Mouse (Mus musculus): ENCODE results near the gene Retreg1.

Retreg1 gene

DNA sequence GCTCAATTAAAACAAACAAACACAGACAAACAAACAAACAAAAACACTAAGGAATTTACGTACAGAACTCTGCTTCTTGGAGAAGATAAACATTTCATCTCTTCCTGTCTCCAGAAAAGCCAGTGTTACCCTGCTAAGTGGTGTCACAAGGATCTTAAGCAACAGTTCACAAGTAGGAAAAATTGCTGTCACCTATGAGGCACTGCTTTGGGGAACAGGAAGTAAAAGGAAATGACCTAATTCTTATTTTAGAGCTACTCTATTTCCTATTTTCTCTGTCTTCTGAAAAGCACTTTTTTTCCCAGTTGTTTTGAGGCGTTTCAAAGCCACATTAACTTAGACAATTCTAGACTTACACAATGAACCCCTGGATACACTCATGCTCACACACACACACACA is 12.6 kb upstream of the Retreg1 start:
- DNase-seq (ENCODE audit: low read depth, low spot score), result no peak

DNA sequence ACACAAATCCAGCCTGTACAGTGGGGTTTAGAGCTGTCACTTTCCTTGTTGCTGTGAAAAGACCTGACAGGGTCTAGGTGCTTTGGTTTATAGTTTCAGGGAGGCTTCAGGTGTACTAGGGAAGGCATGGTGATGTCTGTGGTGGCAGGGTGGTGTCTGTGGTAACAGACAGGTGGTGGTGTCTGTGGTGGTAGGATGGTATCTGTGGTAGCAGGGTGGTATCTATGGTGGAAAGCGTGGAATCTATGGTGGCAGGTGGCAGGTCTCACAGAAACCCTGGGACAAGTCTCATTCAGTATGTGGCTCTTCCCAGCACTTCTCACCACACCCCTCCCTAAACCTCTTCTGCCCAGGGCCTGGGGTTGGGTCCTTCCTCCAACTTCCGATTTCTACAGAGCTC is 8.7 kb upstream of the Retreg1 start:
- DNase-seq (ENCODE audit: low read depth, low spot score), result no peak

DNA sequence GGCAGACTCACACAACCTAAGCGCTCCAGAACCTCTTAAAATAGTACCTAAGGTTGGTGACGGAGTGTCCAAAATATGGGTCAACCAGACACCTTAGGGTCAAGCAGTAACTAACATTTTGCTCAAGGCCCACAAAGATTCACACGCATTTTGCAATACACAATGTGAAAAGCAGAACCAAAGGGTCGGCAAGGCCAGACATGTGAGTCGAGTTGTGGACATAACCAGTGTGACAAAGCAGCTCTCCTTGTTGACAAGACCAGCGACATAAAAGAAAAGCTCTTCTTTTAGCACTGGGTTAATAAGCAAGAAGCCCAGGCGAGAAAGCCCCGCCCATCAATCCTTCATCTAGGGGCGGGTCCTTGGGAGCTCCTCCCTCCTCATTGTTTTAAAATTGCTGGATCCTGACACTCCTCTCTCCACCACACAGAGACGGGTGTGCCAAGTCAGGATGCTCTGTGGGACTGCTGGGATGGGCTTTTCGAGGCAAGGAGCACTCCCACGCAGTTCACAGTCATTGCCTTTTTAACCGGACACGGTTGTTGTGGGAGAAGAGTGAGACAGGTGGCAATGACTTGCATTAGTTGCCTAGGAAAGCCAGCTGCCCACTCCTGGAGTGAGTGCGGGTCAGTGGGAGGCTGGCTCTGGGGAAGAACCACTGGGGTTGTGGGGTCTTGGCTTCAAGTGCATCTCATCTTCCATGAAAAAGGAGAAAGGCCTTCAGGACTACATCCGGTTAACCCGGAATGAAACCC is 7.9 kb upstream of the Retreg1 start:
- no peak for DNase-seq (ENCODE audit: low read depth, low spot score)

DNA sequence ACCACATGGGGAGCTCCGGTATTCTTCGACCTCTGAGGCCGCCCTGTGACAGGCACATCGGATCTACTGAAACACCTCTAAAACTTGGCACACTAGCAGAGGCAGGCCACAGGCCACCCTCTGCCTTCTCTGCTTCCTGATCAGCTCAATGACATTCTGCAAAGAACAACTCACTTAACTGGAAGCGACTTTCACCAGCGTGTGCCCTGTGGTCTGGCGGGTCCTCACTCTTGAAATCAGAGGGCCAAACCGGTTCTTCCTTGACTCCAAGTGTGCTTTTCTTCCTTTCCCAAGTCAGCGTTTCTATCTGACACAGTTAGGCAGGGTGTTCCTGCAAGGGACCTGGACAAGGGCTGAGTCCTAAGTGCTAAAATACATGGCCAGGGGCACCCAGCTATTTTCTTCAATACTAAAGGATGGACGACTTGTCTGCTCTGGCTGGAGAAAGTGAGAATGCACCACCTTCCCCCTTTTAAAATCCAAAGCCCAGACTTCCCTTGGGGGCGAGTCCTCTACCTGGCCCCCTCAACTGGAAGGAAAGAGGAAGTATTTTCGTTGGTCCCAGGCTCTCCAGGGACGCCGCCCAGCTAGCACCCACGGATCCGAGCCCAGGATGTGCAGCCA is 406 bp upstream of the Retreg1 start:
- no peak for DNase-seq (ENCODE audit: low read depth, low spot score)

DNA sequence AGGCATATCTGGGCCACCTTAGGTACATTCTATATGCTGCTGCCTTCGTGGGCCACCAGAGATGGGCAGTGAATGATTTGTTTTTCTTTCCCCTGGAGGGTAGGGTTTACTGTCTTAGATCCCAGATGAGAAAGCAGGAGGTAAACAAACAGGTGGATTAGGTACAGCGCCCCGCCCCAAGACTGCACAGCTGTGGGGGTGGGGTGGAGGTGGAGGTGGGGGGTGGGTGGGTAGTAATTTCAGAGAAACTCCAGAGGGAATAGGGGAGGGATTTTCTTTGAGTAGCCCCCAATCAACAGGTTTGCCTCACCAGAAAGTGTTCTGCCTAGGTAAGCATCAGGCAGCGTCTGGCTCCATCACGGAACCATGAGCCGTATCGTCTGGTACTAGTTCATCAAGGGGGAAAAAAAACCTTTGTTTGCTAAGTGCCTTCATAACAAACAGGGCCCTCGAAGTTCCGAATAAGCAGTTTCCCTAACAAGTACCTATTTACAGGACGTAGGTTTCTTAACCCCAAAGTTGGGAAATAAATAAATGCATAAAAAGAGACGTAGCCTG is 1.1 kb downstream of the Retreg1 start:
- no peak for DNase-seq (ENCODE audit: low read depth, low spot score)

DNA sequence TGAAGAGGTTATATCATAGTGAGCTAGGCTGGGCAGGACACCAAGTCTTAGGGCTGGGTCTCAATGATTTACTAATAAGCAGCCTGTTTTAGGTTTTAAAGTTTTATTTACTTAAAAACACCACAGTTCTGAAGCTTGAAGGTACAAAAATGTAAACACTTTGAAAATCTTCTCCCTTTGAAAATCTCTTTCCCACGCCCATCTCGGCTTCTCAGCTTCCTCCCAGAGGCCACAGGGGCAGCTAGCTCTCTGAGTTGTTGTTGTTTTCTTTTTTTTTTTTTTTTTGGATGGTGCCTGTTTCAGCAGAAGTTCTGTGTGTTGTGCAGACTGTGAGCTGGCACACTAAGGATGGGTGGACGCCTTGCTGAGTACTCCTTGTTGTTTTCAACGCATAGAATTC is 1.8 kb downstream of the Retreg1 start:
- no peak for DNase-seq (ENCODE audit: low read depth, low spot score)

DNA sequence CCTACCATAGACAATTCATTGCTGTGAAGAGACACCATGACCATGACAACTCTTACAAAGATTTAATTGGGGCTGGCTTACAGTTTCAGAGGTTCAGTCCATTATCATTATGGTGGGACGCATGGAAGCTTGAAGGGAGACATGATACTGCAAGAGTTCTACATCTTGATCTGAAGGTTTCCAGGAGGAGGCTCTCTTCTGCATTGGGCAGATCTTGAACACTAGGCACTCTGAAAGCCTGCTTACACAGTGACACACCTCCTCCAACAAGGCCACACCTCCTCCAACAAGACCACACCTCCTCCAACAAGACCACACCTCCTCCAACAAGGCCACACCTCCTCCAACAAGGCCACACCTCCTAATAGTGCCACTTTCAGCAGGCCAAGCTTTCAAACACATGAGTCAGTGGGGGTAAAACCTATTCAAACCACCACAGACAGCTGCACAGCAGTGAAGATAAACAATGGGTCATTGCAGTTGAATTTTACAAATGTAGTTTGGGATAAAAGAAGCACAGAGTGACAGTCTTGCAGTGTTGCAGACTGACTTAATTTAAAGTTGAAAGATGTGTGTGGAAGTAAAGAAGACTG is 4.7 kb downstream of the Retreg1 start:
- no peak for DNase-seq (ENCODE audit: low read depth, low spot score)

DNA sequence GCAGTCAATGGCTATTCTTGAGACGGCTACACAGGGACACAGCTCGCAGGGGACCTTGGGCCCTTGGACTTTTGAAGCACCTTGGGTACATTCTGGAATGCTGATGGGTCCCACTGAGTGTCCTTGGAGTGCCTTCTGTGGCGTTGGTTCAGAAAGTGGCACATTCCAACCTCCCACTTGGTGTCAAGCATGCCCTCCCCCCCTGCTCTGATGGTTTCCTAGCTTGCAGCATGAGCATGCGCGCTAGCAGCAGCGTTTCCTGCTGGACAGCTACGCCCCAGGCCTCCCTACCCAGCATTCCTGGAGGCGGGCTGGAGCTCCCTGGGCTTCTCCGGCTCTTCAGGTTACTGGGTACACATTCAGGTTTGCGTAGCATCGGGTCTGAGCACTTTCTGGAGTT is 7.6 kb downstream of the Retreg1 start:
- DNase-seq (ENCODE audit: low read depth, low spot score), result no peak

DNA sequence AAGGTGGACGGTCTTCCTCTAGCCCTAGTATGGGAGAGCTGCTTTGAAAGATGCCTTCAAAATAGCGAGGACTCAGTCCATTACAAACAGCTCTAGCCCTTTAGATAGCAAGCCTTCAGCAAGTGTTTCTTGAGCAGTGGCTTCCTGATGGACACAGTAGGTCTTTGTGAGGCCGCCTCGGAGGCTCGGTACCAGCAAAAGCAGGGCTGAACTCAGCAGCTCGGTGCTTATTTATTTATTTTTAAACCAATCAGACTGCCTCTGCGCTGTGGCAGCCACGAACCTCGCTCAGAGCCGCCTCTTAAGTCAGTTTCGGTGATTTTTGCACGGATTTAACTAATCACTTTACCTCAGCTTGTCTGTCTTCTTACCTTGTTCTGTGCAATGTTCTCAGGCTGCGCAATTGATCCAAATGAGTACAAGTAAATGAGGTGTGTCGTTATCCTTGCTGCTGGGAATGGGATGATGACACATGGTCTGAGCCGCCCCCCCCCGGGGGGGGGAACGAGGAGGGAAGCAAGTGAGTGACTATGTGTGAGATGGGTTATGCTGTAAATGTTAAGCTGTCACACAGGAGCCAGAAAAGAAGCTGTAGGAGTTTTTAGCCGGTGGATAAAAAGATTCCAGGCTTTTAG is 11.4 kb downstream of the Retreg1 start:
- DNase-seq (ENCODE audit: low read depth, low spot score), result no peak

DNA sequence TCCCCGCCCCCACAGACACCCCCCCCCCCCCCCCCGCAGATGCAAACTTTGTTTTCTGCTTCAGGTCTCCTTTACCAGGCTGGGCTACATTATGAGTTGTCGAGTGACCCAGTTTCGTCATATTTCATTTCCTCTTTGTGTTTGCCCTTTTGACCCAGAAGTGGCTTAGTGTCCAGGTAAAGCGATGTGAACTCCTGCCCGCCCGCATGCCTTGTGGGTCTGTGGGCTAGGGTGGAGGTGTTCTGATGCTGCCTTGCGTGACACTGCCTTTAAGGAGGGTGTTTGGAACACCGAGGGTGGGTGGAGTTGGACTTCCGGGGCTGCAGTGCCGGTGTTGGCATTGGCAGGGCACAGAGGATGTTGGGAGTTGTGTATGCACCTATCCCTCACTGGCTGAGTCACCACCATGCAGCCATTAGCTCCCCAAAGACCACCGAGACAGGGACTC is 15.7 kb downstream of the Retreg1 start:
- no peak for DNase-seq (ENCODE audit: low read depth, low spot score)

DNA sequence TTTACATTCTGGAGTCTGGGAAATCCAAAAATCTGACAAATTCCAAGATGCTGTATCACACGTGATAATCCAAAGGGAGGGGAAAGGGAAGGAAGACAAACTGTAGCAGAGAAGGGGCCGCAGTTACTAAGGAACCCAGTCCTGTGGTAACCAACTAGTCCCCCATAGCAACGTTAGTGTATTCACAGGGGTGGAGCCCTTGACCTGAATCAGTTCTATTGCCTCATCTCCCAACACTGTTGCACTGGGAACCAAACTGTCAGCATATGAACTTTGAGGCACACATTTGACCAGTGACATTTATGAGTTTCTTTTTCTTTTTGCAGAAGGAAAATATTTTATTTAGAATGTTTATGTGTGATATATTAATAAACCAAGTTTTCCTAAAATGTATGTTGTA is 16.5 kb downstream of the Retreg1 start:
- DNase-seq (ENCODE audit: low read depth, low spot score), result no peak

DNA sequence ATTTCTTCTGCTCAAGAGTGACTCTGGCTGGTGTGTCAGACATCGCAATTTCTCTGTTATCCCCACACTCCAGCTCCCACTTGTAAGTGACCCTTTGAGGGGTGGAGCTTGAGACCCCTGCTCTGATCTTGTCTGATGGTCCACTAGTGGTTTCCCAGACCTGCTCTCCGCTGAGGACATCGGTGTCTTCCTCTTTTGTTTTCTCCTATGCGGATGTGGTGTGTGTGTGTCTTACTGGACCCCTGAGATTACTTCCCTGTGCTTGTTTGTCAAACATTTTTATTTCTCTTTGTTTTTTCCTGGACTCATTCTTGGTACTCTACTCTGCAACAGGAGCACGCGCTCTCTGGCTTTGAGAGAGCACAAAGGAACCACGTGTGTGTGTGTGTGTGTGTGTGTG is 18.9 kb downstream of the Retreg1 start:
- no peak for DNase-seq (ENCODE audit: low read depth, low spot score)

DNA sequence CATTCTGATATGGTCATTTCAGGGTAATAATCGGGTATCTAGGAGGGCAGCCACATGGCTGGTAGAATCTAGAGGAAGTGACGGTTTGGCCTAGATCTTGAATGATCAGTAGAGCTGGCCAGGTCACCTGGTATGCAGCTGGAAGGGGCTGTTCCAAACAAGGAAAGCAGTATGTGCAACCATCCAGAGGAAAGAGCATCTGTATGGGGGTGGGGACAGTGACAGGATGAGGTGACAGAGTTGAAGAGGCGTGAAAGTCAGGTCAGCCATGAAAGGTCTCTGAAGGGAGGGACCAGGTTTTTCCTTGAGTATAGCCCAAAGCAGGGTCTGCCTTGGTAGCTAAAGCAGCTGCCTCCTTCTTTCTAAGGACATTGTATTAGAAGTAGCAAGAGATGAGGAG is 22.6 kb downstream of the Retreg1 start:
- no peak for DNase-seq (ENCODE audit: low read depth, low spot score)

DNA sequence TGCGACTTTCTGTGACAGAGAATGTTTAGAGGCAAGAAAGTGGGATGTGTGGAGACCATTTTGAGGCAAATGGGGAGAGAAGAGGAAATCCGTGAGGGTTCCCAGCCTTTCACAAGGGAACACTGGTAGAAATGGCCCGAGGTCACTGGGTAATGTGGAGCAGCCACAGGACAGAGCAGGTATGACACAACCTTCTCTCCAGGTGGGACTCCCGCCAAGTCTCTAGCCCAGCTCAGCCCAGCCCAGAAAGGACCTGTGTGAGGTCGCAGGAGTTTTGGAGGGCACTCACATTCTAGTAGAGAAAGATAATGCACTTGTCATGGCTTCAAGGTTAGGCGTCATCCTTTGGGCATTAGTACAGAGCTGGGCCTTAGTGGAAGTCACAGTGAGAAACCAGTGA is 23.1 kb downstream of the Retreg1 start:
- DNase-seq (ENCODE audit: low read depth, low spot score), result no peak

DNA sequence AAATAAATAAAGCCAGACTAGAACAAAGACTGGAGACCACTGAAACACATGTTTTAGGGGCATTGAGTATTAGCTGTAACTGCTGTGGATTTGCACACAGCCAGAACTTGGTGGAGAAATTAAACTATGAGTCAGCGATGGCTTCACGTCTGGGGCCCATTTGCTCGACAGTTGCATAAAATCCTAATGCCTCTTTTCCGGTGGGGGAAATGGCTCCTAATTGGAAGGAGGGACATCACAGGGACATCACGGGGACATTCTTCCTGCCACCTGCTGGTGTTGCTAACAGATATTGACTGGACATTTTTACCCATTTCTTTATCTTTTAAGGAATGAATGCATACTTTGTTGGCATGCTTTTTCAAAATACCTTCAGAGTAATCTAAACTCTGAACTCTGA is 26.1 kb downstream of the Retreg1 start:
- DNase-seq (ENCODE audit: low read depth, low spot score), result no peak

DNA sequence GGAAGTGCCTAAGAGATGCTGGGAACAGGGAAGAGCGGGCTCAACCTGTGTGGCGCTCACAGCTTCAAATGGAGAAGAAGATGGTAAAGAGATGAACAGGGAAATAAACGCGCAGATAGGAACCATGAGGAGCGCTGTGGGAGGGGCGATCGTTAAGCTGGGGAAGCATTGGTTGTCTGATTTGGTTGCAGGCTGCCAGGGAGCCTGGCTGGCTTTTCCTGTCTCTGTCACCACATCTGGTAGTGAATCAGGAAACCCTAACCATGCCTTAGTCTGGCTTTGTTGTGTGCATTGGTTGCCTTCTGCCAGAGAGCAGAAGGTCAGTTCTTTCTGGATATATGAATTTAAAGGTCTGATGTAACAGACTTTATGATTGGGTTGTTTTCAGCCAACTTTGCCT is 28.5 kb downstream of the Retreg1 start:
- no peak for DNase-seq (ENCODE audit: low read depth, low spot score)

DNA sequence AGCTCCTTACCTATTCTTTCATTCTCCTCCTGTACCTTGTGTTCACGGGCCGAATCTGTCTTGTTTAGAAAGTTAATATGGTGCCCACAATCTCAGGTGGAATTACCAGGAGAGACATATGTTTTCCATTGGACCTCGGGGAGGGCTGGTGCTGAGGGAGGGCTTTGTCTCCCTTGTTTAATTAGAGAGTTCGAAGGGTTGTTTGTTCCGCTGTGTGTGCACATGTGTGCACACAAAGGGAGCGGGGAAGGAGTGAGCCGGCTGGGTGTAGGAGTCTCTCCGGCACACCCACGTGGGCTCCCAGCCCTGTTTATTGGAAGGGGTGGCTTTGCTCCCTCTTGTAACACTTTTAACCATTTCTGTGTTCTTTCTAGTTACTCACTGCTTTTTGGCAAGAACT is 29.1 kb downstream of the Retreg1 start:
- DNase-seq (ENCODE audit: low read depth, low spot score), result no peak

DNA sequence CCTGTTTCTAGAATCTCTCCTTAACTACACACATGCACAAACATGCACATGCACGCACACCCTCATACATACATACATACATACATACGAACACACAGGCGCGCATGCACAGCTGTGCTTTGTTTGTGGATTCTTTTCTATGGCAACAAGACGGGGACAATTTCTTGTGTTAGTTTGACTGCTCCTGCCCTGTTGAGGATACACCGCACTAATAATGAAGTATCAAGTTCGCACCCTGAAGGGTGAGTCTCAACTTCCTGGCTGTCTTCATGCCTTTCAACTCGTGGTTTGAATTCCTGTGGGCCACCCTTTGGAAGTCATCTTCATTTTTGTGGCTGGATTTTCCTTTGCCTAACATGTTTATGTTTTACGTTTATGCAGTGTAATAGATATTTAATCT is 29.7 kb downstream of the Retreg1 start:
- DNase-seq (ENCODE audit: low read depth, low spot score), result no peak

DNA sequence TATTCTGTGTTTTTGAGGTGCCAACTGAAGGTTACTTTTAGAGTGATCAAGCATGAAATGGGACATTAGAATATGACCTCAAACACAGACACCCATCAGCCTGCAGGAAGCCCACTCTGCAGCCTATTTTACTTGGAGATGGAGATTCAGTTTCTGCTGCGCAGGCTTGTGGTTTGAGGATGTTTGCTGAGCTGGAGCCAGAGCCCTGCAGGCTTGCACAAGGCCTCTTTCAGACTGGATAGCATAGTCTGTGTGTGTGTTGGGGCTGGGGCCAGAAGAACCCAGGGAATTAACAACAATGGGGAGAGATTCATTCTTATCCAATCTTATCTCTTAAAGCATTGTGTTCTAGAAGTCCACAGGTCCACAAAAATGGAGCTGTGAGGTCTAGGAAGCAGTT is 30.6 kb downstream of the Retreg1 start:
- no peak for DNase-seq (ENCODE audit: low read depth, low spot score)

DNA sequence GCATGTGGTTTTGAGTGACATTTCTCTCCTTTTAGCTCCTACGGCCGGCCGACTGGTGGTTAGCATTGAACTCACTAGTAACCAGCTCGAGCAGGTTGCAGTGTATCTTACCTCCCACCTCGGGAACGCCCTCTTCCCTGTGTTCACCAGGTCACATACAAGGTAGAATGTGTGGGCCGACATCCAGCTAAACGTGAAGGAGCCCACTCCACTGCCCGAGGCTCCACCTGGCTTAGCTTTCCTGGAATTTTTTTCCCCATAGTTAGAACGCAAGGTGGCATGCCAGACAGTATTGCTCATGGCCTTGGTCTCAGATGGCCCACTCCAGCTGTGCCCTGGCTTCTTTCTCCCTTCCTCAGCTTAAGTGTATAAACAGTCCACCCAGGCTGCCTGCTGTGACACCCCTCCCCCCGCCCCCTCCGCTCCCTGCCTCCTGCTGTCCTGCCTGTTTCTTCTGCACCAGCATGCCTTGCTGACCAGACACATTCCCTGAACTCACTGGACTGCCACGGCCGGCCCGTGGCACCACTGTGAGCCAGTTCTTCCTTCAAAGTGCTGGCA is 33.7 kb downstream of the Retreg1 start:
- DNase-seq (ENCODE audit: low read depth, low spot score), result peak; percentile 23

DNA sequence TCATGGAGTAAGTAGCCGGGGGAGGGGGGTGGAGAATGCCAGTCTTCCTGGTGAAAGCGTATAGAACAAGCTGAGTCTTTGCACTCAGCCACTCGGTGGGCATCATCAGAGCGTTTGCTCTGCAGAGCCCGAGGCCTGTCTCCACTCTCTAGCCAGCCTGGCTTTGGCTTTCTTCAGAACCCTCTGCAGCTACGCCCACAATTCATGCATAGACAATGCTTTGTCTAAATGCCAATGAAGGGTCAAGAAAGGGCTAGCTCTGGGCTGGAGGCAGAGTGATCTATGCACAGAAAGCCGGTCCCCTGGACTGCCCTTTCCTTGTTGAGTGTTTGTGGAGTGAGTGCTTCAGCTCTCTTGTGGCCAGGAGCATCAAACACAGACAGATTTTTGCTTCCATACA is 34.8 kb downstream of the Retreg1 start:
- DNase-seq (ENCODE audit: low read depth, low spot score), result peak; percentile 43

DNA sequence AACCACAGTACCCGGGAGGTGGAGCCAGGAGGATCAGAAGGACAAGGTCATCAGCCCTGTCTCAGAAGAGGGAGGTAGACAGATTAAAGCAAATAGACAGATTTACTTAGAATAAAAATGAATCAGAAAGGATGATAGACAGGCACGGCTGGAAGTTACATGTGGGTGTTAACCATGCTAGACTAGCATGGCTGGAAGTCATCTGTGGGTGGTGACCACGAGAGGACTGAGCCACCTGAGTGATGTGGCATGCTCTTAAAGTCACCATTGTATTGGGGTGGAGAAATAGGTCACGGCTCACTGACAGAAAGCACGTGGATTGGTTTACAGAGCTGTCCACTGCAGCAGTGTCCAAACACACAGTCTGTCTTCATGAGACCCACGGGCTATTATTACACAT is 36.2 kb downstream of the Retreg1 start:
- no peak for DNase-seq (ENCODE audit: low read depth, low spot score)

All from mesoderm, embryonic 11.5 days (tissue).